Mouse (Mus musculus) stomach, embryonic 15.5 days (tissue): ENCODE measurements around the gene Gzmm. TPM values are rescaled to one million over a fixed set of nuclear protein-coding genes. Genes with fewer than 3 reads are reported as not detected.

Experiments used
- ATAC-seq: fragments of 200-750 bp; cut with Nextera tagmentation; 2 replicates; pipeline ENCODE4 v1.8.0; 2017; ENCODE audit warnings: low read depth, moderate number of reproducible peaks, moderate TSS enrichment; ENCODE audit not compliant: insufficient read depth, low FRiP score
- H3K27ac ChIP-seq: fragments of 300-500 bp; sonication (generic); 2 replicates; pipeline ENCODE4 v1.5.1; 2015; ENCODE audit warnings: mild to moderate bottlenecking, inconsistent platforms
- H3K27me3 ChIP-seq: fragments of 300-500 bp; sonication (generic); replicated peaks from 2 replicates; pipeline ENCODE4 v1.6.1; 2015; ENCODE audit warnings: inconsistent platforms
- H3K36me3 ChIP-seq: fragments of 300-500 bp; sonication (generic); 2 replicates; pipeline ENCODE4 v1.6.1; 2015; ENCODE audit warnings: inconsistent platforms
- H3K4me1 ChIP-seq: fragments of 300-500 bp; sonication (generic); 2 replicates; pipeline ENCODE4 v1.6.1; 2015; ENCODE audit warnings: inconsistent platforms
- H3K4me2 ChIP-seq: fragments of 300-500 bp; sonication (generic); 2 replicates; pipeline ENCODE4 v1.6.1; 2015; ENCODE audit warnings: mild to moderate bottlenecking, inconsistent platforms
- H3K4me3 ChIP-seq: fragments of 300-500 bp; sonication (generic); replicated peaks from 2 replicates; pipeline ENCODE4 v1.5.1; 2015; ENCODE audit warnings: inconsistent platforms
- H3K9ac ChIP-seq: fragments of 300-500 bp; sonication (generic); 2 replicates; pipeline ENCODE4 v1.6.1; 2015; ENCODE audit warnings: inconsistent platforms
- H3K9me3 ChIP-seq: fragments of 300-500 bp; sonication (generic); 2 replicates; pipeline ENCODE4 v1.6.1; 2016; ENCODE audit warnings: inconsistent platforms
- WGBS: fragments of 180-500 bp; shearing (Covaris S2); methylation state at CpG from one replicate; pipeline ENCODE4 v1.1.7; 2015; 5-methylcytosine and 5-hydroxymethylcytosine counted together
- polyA plus RNA-seq: library from polyadenylated mRNA; unstranded; fragments of >200 nt; fragmentation: Nextera tagmentation; extraction: Ambion mirVana; gene quantifications from 2 replicates; pipeline ENCODE4 v1.2.1, GENCODE M21; 2015

The Gzmm gene
- polyA plus RNA-seq, 1 experiment from 2014 or later, result 0.57 TPM

DNA sequence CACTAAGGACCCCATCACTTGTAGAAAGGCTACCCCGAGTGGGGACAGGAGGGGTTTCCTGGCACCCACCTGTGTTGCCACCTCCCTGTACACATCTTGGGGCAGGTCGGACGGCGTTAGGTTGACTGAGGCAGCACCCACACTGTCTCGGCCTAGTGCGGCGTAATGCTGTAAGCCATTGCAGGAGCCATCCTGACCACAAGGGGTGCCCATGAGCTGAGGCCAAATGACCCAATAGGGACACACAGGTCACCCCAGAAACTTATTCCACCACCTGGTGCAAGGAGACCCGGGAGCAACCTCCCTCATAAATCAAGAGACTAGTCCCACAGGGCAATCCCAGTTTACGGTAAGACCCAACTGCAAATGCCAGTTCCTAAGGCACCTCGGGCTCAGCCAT is 49.4 kb downstream of the Gzmm start:
- 93% methylated on average over 10 of the region's 10 CpGs for WGBS
- Histone ChIP-seq H3K4me1 (no peaks in the 10 kb centered on the region), H3K9me3 (peaks cover 14% of the 10 kb centered on the region)

DNA sequence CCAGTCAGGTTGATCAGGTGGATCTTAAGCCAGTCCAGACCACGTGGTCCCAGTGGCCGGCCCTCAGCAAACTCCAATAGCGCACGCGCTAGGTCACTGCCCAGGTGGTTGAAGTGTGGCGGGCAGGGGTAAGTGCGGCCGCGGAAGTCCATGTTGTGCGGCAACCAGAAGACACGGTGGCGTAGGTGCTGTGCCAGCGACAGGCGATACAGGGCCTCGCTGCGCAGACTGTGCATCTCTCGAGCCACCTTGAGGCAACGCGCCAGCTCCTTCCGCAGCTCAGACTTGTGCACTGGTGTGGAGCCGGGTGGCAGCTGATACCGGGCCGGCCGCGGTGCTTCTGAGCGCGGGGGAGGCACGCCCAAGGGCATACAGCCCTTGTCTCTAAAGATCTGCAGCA is 50.4 kb downstream of the Gzmm start:
- H3K4me1 ChIP-seq, result no peaks in the 10 kb centered on the region
- H3K9me3 ChIP-seq, result peaks cover 14% of the 10 kb centered on the region
- H3K4me2 ChIP-seq, result no peak overlapping the region
- no peak for ATAC-seq
- no peak overlapping the region for H3K4me3 ChIP-seq
- WGBS, result 96% methylated on average over 28 of the region's 28 CpGs
- H3K9ac ChIP-seq, result no peak overlapping the region
- H3K27ac ChIP-seq, result no peak overlapping the region
- H3K27me3 ChIP-seq, result no peaks in the 10 kb centered on the region
- peaks cover 87% of the 10 kb centered on the region for H3K36me3 ChIP-seq

More for the DNA sequence above, 49.4 kb downstream of the Gzmm start:
- Histone ChIP-seq H3K27me3 (no peaks in the 10 kb centered on the region), H3K27ac (no peak overlapping the region), H3K4me3 (no peak overlapping the region), H3K9ac (no peak overlapping the region), H3K36me3 (peaks cover 91% of the 10 kb centered on the region), H3K4me2 (no peak overlapping the region)
- ATAC-seq, result no peak

DNA sequence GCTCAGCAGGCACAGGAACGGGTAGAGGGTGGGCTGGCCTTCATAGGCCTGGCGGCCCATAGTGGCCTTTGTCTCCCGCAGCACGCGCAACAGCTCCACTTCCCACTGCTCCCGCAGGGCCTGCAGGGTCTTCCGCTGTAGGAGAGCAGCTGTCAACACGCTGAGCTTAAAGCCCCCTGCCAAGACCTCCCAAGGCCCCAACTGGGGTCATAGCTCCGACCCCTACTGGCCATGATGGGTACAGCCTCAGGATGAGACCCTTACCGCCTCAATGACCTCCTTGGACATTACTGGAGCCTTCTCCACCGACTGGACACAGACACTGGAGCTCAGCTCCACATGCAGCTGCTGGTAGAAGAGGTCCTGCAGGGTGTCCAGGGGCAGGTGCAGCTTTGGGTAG is 52.0 kb downstream of the Gzmm start:
- H3K27me3 ChIP-seq, result no peaks in the 10 kb centered on the region
- no peak for ATAC-seq
- peaks cover 14% of the 10 kb centered on the region; the same call in 1 of the 2 replicates for H3K9me3 ChIP-seq
- peaks cover 6% of the 10 kb centered on the region; the same call in 1 of the 2 replicates for H3K4me1 ChIP-seq
- H3K9ac ChIP-seq, result no peak overlapping the region
- H3K4me2 ChIP-seq, result no peak overlapping the region
- 81% methylated on average over 11 of the region's 11 CpGs for WGBS
- no peak overlapping the region for H3K4me3 ChIP-seq
- H3K27ac ChIP-seq, result no peak overlapping the region
- peaks cover 75% of the 10 kb centered on the region for H3K36me3 ChIP-seq

DNA sequence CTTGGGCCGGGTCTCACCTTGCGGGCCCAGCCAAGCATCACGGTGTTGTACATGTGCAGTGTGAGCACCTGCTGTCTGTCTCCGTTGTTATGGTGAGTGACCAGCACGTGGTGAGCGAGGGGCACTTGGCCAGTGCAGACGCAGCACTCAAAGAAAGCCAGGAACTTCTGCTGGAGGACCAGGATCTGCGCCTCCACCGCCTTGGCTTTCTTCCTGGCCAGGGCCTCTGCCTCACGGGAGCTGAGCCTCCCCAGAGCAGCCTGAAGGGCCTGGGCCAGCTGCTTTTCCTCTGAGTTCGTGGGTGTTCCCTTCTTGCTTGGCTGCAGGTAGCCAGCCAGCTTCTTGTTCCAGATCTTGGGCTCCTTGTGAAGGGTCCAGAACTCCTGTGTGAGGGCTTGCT is 54.3 kb downstream of the Gzmm start:
- Histone ChIP-seq H3K4me2 (no peak overlapping the region), H3K27me3 (no peaks in the 10 kb centered on the region), H3K36me3 (peaks cover 52% of the 10 kb centered on the region), H3K27ac (no peak overlapping the region), H3K9ac (no peak overlapping the region), H3K4me1 (peaks cover 6% of the 10 kb centered on the region; the same call in 1 of the 2 replicates), H3K4me3 (no peak overlapping the region), H3K9me3 (peaks cover 12% of the 10 kb centered on the region; the same call in 1 of the 2 replicates)
- WGBS, result 91% methylated on average over 11 of the region's 11 CpGs
- no peak for ATAC-seq

- Histone ChIP-seq H3K27me3 (no peaks in the 10 kb centered on the region), H3K9me3 (peaks cover 12% of the 10 kb centered on the region; the same call in 1 of the 2 replicates), H3K4me1 (peaks cover 6% of the 10 kb centered on the region; the same call in 1 of the 2 replicates), H3K27ac (no peak overlapping the region), H3K9ac (no peak overlapping the region), H3K4me2 (no peak overlapping the region), H3K36me3 (peaks cover 45% of the 10 kb centered on the region), H3K4me3 (no peak overlapping the region)
- 91% methylated on average over 15 of the region's 15 CpGs for WGBS
- ATAC-seq, result no peak
Measured at GRCm38 (mm10) chr10:79743650-79744365, 55.0 kb downstream of the Gzmm start.

Other genes with a start within 250 kb of the Gzmm start
- gene Vmn2r83, start 220.3 kb upstream of the Gzmm start, polyA plus RNA-seq, result not detected in 2 replicates
- gene Plpp2, start 155.2 kb upstream of the Gzmm start, polyA plus RNA-seq, result 69.7 and 70.6 TPM in 2 replicates
- 49.2 and 50.1 TPM in 2 replicates for gene Mier2, start 133.8 kb upstream of the Gzmm start, polyA plus RNA-seq
- gene Theg, start 101.7 kb upstream of the Gzmm start, polyA plus RNA-seq, result not detected in 2 replicates
- gene C2cd4c, start 75.0 kb upstream of the Gzmm start, polyA plus RNA-seq, result 0.08 and 0.14 TPM in 2 replicates
- gene Shc2, start 51.1 kb upstream of the Gzmm start, polyA plus RNA-seq, result 9.1 and 10.6 TPM in 2 replicates
- not detected in 2 replicates for gene Odf3l2, start 43.3 kb upstream of the Gzmm start, polyA plus RNA-seq
- 36.4 and 41.1 TPM in 2 replicates for gene Madcam1, start 24.5 kb upstream of the Gzmm start, polyA plus RNA-seq
- 58.2 and 59.3 TPM in 2 replicates for gene Tpgs1, start 19.7 kb upstream of the Gzmm start, polyA plus RNA-seq
- 107 and 108 TPM in 2 replicates for gene Cdc34, start 6.8 kb upstream of the Gzmm start, polyA plus RNA-seq
- gene Bsg, start 15.5 kb downstream of the Gzmm start, polyA plus RNA-seq, result 1,050 and 1,128 TPM in 2 replicates
- gene Hcn2, start 27.6 kb downstream of the Gzmm start, polyA plus RNA-seq, result 0.08 and 0.14 TPM in 2 replicates
- 33.9 and 38.7 TPM in 2 replicates for gene Polrmt, start 57.6 kb downstream of the Gzmm start, polyA plus RNA-seq
- gene Fgf22, start 66.1 kb downstream of the Gzmm start, polyA plus RNA-seq, result 0.31 and 0.36 TPM in 2 replicates
- gene Rnf126, start 77.9 kb downstream of the Gzmm start, polyA plus RNA-seq, result 87.8 and 88.1 TPM in 2 replicates
- gene Fstl3, start 88.3 kb downstream of the Gzmm start, polyA plus RNA-seq, result 14.8 and 15.5 TPM in 2 replicates
- gene Prss57, start 101.9 kb downstream of the Gzmm start, polyA plus RNA-seq, result 0.23 and 0.31 TPM in 2 replicates
- 53.3 and 54.1 TPM in 2 replicates for gene Palm, start 104.6 kb downstream of the Gzmm start, polyA plus RNA-seq
- gene Misp, start 132.0 kb downstream of the Gzmm start, polyA plus RNA-seq, result 50.0 and 67.2 TPM in 2 replicates
- gene Ptbp1, start 165.4 kb downstream of the Gzmm start, polyA plus RNA-seq, result 295 and 299 TPM in 2 replicates
- 5.2 and 10.6 TPM in 2 replicates for gene Prtn3, start 185.5 kb downstream of the Gzmm start, polyA plus RNA-seq
- gene Plppr3, start 185.6 kb downstream of the Gzmm start, polyA plus RNA-seq, result 32.9 and 36.1 TPM in 2 replicates
- gene Elane, start 197.2 kb downstream of the Gzmm start, polyA plus RNA-seq, result 3.8 and 11.1 TPM in 2 replicates
- gene Cfd, start 201.8 kb downstream of the Gzmm start, polyA plus RNA-seq, result not detected in 2 replicates
- 43.6 and 47.8 TPM in 2 replicates for gene Med16, start 219.9 kb downstream of the Gzmm start, polyA plus RNA-seq
- 4.4 and 13.3 TPM in 2 replicates for gene Gm26602, start 221.8 kb downstream of the Gzmm start, polyA plus RNA-seq
- gene Kiss1r, start 228.0 kb downstream of the Gzmm start, polyA plus RNA-seq, result 0.83 and 0.94 TPM in 2 replicates
- 137 and 140 TPM in 2 replicates for gene R3hdm4, start 232.2 kb downstream of the Gzmm start, polyA plus RNA-seq
- gene Arid3a, start 238.0 kb downstream of the Gzmm start, polyA plus RNA-seq, result 9.8 and 10.0 TPM in 2 replicates